Mouse (Mus musculus): ENCODE data around the gene Phrf1. TPM values are rescaled to one million over a fixed set of nuclear protein-coding genes. Genes with fewer than 3 reads are reported as not detected.
A peak's percentile ranks its signal among the peaks of the same experiment; 100 is the strongest.

The Phrf1 gene
- polyA plus RNA-seq, 1 experiment from 2014 or later, result 85.4 TPM

DNA sequence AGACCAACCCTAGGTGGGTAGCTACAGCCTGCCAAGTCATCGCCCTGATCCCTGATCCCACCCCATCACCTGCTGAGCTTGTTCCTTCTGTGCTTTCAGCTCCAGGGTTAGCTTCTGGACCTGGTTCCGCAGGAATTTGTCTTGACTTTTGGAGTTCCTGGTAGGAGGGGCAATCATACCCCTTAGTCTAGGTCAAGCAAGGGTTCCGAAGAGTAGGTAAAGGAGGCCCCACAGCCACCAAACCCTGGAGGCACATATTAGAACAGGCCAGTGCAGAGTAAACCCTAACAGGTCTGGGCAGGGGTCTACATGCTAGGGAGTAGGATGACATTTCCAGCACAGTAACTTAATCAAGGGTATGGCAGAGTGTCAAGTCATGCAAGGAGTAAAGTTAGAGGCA is 15.5 kb upstream of the Phrf1 start:
- ATAC-seq (ENCODE audit: insufficient read depth), result no peak
- no peak for DNase-seq
- Histone ChIP-seq H3K4me1 (ENCODE audit: insufficient read depth) (peaks cover 6% of the 10 kb centered on the region; the same call in 1 of the 2 replicates), H3K4me2 (no peak overlapping the region), H3K9ac (no peak overlapping the region), H3K27me3 (ENCODE audit: insufficient read depth, low read length) (no peaks in the 10 kb centered on the region), H3K4me3 (ENCODE audit: low read depth, low read length) (no peak overlapping the region), H3K27ac (ENCODE audit: low read depth) (no peak overlapping the region), H3K36me3 (ENCODE audit: insufficient read depth) (peaks cover 9% of the 10 kb centered on the region; the same call in 1 of the 2 replicates), H3K9me3 (ENCODE audit: low read depth, low read length) (no peaks in the 10 kb centered on the region)
- WGBS, result 83% methylated on average over 3 of the region's 3 CpGs
- TF ChIP-seq CTCF (IDR thresholded peaks at IDR 0.05; ENCODE audit: low read depth), result no peak

DNA sequence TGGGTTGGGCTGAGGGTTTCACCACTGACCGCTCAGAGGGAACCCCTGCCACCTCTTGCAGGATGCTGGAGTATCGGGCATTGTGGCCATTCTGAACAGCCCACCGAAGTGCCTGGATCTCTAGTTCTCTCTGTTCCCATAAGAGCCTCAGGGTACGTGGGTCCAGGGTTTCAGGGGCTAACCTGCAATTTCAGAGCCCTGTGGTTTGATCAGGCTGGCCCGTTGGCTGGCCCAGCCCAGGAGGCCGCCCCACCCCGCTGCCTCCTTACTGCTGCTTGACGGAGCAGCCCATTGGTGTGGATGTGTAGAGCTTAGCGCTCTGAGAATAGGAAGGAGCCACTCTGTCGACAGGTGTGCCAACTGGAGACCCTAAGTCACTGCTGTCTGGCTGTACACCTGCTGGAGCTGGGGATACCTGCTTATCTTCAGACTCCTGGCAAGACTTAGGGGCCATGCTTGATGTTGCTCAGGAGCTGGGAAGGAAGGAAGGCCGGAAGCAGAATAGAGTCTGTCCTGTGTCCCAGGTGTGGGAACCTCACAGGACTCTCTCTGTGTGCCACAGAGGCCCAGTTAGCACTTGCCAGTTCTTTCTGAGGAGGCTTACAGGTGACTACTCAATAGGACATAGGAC is 14.9 kb upstream of the Phrf1 start, which contains the start of gene Lmntd2:
TSS of gene Lmntd2 (minus strand) at position 476 of the 631 bp plus-strand sequence.
- no peak for TF ChIP-seq CTCF (IDR thresholded peaks at IDR 0.05; ENCODE audit: low read depth)
- H3K36me3 ChIP-seq (ENCODE audit: insufficient read depth), result peaks cover 12% of the 10 kb centered on the region; the same call in 1 of the 2 replicates
- H3K9me3 ChIP-seq (ENCODE audit: low read depth, low read length), result no peaks in the 10 kb centered on the region
- peak within 1 kb of the TSS; percentile 96 for H3K4me2 ChIP-seq
- no peak for DNase-seq
- peak within 1 kb of the TSS; percentile 64 for H3K4me3 ChIP-seq (ENCODE audit: low read depth, low read length)
- no peak for ATAC-seq (ENCODE audit: insufficient read depth)
- WGBS, result 87% methylated on average over 11 of the region's 11 CpGs
- peaks cover 6% of the 10 kb centered on the region; the same call in 1 of the 2 replicates for H3K4me1 ChIP-seq (ENCODE audit: insufficient read depth)
- peak within 1 kb of the TSS; percentile 64 for H3K9ac ChIP-seq
- H3K27ac ChIP-seq (ENCODE audit: low read depth), result peak within 1 kb of the TSS; percentile 92
- H3K27me3 ChIP-seq (ENCODE audit: insufficient read depth, low read length), result no peaks in the 10 kb centered on the region

DNA sequence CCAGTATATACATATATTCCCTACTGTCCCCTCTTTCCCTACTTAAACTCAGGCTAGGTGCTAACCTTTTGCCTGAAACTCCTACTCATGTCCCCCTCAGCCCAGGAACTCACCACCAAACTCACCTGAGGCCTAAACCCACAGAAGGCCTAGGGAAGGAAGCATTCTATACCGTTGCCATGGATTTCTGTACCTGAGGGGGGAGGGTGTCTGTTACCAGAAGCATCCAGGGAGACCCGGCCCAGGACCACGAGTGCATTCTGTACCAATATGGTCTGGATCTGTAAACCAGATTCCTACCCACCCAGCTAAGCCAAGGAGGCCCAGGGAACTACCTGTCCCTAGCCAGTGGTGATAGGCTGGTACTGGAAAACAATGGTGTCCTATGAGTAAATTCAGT is 14.3 kb upstream of the Phrf1 start:
- WGBS, result 38% methylated on average over 3 of the region's 3 CpGs
- peaks cover 6% of the 10 kb centered on the region; the same call in 1 of the 2 replicates for H3K4me1 ChIP-seq (ENCODE audit: insufficient read depth)
- DNase-seq (no peak), ATAC-seq (ENCODE audit: insufficient read depth) (no peak)
- peaks cover 13% of the 10 kb centered on the region; the same call in 1 of the 2 replicates for H3K36me3 ChIP-seq (ENCODE audit: insufficient read depth)
- peak overlapping the region; percentile 92 for H3K27ac ChIP-seq (ENCODE audit: low read depth)
- H3K9me3 ChIP-seq (ENCODE audit: low read depth, low read length), result no peaks in the 10 kb centered on the region
- H3K9ac ChIP-seq, result no peak overlapping the region; the same call in 1 of the 2 replicates
- no peaks in the 10 kb centered on the region for H3K27me3 ChIP-seq (ENCODE audit: insufficient read depth, low read length)
- H3K4me3 ChIP-seq (ENCODE audit: low read depth, low read length), result 0 out of 2 replicates have a peak overlapping the region, but pooled peaks have one; percentile 64
- H3K4me2 ChIP-seq, result peak overlapping the region; percentile 96; the same call in 1 of the 2 replicates
- TF ChIP-seq CTCF (IDR thresholded peaks at IDR 0.05; ENCODE audit: low read depth), result no peak

DNA sequence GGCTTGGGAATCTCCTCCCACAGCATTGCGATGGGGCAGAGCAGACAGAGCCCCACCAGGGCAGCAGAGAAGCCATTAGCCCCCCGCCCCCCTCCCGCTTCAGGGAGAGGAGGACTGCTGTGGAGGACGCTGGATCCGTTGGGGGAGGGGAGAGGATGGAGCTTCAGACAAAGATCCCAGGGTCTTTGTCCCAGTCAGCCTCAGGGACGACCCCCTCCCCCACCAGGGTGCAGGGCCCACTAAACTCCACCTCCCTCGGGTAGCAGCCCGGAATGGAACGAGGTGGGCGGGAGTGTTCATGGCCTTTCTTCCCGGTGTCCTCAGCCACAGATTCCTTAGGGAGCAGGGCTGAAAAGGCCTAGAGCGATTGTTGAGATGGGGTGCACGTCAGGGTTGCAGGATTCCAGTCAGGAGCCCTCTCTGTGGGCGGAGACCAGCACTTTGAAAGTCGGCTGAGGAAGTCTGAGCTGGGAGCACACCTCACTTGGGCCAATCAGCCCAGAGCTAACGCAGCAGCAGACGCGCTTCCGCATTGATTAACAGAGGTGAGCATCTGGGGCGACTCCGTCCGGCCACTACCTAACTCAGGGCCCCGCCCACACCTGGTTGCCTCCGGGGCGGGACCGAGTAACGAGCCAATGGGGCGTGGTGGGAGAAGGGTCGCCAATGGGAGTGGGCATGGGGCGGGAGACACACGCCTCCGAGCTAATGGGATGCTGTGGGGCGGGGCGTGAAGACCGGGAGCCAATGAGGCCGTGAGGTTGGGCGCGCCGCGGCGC is 13.3 kb upstream of the Phrf1 start, which contains the start of gene Rassf7:
TSS of gene Rassf7 (plus strand) at position 760 of the 779 bp plus-strand sequence.
- Histone ChIP-seq H3K27me3 (ENCODE audit: insufficient read depth, low read length) (no peaks in the 10 kb centered on the region), H3K9ac (peak within 1 kb of the TSS; percentile 64), H3K9me3 (ENCODE audit: low read depth, low read length) (no peaks in the 10 kb centered on the region), H3K4me2 (peak within 1 kb of the TSS; percentile 96), H3K27ac (ENCODE audit: low read depth) (peak within 1 kb of the TSS; percentile 92), H3K4me1 (ENCODE audit: insufficient read depth) (peaks cover 6% of the 10 kb centered on the region; the same call in 1 of the 2 replicates), H3K36me3 (ENCODE audit: insufficient read depth) (peaks cover 15% of the 10 kb centered on the region; the same call in 1 of the 2 replicates), H3K4me3 (ENCODE audit: low read depth, low read length) (peak within 1 kb of the TSS; percentile 64)
- WGBS, result under 1% methylated on average over 41 of the region's 41 CpGs
- ATAC-seq (ENCODE audit: insufficient read depth), result peak; percentile 94
- TF ChIP-seq CTCF (IDR thresholded peaks at IDR 0.05; ENCODE audit: low read depth), result no peak
- peak; percentile 97 for DNase-seq

DNA sequence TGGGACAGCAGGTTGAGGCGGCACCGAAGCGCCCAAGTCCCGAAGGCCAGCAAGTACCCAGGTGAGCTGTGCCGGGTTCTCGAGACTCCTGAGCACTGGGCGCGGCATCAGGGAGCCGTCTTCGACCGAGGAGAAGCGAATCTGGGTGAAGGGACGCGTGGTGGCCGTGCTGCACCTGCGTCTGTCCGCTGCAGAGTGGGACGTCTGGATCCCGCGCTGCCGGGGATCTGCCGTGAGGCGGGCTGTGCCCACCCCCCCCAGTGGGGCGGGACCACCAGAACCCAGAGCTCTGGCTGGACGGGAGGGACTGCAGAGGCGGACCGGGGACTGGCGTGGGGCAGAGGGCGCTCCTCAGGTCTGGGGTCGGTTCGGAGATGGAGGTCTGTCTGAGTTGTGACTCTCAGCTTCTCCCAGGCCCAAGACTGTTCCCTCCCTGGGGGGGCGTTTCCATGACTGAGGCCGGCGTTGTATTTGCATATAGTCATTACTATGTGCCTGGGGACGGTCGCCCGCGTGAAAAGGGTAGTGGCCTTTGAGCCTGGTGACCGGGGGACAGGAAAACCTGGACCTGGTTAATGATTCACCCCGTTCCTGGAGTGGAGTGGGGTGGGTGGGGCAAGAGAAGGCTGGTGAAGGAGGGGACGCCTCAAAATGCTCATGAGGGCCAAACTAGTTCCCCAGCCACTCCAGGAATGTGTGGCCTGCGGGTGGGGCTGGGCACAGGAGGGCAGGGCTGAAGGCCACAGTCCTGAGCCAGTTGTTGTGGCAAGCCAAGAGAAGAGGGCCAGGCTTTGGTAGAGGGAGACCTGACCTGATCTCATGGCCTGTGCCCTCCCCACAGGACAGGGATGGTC is 12.5 kb upstream of the Phrf1 start:
- ATAC-seq (ENCODE audit: insufficient read depth) (peak; percentile 52), DNase-seq (peak; percentile 70)
- peaks cover 6% of the 10 kb centered on the region for H3K4me1 ChIP-seq (ENCODE audit: insufficient read depth)

DNA sequence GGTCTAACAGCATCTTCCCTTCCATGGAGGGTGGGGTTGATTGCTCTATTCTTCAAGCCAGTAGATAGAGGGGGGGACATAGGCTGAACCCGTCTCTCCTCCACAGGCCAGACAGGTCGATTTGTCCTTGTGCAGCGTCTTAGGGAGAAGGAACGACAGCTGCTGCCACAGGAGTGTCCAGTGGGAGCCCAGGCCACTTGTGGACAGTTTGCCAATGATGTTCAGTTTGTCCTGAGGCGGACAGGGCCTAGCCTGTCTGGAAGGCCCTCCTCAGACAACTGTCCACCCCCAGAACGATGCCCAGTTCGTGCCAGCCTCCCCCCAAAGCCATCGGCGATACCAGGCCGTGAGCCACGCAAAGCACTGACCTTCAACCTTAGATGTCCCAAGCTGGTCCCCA is 11.7 kb upstream of the Phrf1 start:
- Histone ChIP-seq H3K9ac (peak overlapping the region; percentile 18; the same call in 1 of the 2 replicates), H3K9me3 (ENCODE audit: low read depth, low read length) (no peaks in the 10 kb centered on the region), H3K27ac (ENCODE audit: low read depth) (no peak overlapping the region), H3K27me3 (ENCODE audit: insufficient read depth, low read length) (no peaks in the 10 kb centered on the region), H3K36me3 (ENCODE audit: insufficient read depth) (peaks cover 18% of the 10 kb centered on the region; the same call in 1 of the 2 replicates), H3K4me3 (ENCODE audit: low read depth, low read length) (peak overlapping the region; percentile 64), H3K4me2 (peak overlapping the region; percentile 96), H3K4me1 (ENCODE audit: insufficient read depth) (peaks cover 6% of the 10 kb centered on the region)
- WGBS, result 80% methylated on average over 11 of the region's 11 CpGs
- no peak for TF ChIP-seq CTCF (IDR thresholded peaks at IDR 0.05; ENCODE audit: low read depth)
- DNase-seq, result no peak
- no peak for ATAC-seq (ENCODE audit: insufficient read depth)

More for the DNA sequence above, 12.5 kb upstream of the Phrf1 start:
- peak; percentile 2; the same call in 1 of the 2 replicates for TF ChIP-seq CTCF (IDR thresholded peaks at IDR 0.05; ENCODE audit: low read depth)
- H3K4me3 ChIP-seq (ENCODE audit: low read depth, low read length), result peak overlapping the region; percentile 64
- peak overlapping the region; percentile 64 for H3K9ac ChIP-seq
- no peaks in the 10 kb centered on the region for H3K9me3 ChIP-seq (ENCODE audit: low read depth, low read length)
- peaks cover 18% of the 10 kb centered on the region; the same call in 1 of the 2 replicates for H3K36me3 ChIP-seq (ENCODE audit: insufficient read depth)
- H3K4me2 ChIP-seq, result peak overlapping the region; percentile 96
- under 1% methylated on average over 40 of the region's 42 CpGs for WGBS
- H3K27ac ChIP-seq (ENCODE audit: low read depth), result peak overlapping the region; percentile 90
- H3K27me3 ChIP-seq (ENCODE audit: insufficient read depth, low read length), result no peaks in the 10 kb centered on the region

Data from lung, embryonic 14.5 days (tissue).